Mouse (Mus musculus): ENCODE data around the gene Clec2l.

The Clec2l gene

GRCm38 (mm10) chr6:38672011-38672410 lies 9.1 kb downstream of the Clec2l start:
- DNase-seq = no peak

DNA sequence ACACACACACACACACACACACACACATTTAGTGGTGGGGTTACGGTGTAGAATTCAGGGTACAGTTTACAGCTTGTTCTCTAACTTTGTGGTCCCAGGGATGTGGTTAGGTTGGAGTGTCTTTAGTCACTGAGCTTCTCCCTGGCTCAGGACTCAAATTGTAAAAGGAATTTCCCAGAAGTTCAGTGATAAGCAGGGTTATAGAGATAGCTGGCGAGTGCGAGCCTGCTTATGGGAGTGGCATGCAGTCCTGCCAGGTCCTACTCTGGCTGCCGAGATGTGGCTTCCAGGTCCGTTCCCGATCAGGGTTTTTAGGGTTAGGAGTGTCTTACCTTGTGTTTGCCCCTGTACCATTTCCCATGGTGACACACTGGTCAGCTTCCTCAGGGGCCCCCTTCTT lies 13.3 kb downstream of the Clec2l start:
- DNase-seq = no peak

DNA sequence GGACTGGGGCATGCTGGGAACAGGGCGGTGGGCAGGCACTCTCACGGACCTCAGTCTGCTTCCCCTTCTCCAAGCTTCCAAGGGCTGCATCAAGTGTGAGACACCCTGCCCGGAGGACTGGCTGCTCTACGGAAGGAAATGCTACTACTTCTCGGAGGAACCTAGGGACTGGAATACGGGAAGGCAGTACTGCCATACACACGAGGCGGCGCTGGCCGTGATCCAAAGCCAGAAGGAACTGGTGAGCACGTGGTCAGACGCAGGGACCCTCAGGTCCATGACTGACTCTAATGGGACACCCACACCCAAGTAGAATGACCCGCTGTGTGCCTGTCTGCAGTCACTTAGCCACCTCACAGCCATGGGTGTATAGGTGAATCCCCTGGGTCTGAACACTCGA lies 13.9 kb downstream of the Clec2l start:
- DNase-seq = no peak

DNA sequence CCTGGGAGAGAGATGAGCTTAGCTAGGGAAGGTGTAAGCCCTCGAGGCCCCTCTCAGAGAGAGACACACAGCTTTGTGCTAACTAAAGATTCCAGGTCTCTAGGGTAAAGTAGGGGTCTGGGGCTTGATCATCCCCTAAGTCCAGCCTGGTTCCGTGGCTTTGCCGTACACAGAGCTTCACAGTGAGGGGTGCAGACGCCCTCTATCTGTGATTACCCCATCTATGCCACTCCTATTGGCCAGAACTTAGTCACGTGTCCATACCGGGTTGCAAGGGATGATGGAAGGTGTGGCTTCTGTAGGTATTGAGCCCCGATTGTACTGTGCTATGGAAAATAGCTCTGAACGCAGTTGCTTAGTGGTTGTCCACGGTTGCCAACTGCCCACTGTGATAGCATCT lies 14.8 kb downstream of the Clec2l start:
- DNase-seq = no peak

DNA sequence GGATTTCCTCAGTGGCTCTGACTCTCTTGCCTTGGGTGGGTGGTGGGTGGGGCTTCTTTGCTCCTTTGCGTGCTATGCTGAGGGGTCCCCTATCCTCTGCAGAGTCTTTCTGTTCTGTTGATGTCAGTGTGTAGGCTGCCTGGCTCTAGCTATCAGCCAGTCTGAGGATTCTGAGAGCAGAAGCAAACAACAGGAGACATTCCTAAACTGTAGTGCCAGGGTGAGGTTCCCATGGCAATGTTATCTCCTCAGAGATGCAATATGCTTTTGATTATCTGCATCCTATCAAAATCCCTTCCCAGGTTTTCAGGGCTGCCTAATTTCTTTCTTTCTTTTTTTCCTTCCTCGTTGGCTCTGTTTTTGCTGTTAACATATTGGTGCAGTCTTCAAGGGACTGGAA lies 19.7 kb downstream of the Clec2l start:
- no peak for DNase-seq

DNA sequence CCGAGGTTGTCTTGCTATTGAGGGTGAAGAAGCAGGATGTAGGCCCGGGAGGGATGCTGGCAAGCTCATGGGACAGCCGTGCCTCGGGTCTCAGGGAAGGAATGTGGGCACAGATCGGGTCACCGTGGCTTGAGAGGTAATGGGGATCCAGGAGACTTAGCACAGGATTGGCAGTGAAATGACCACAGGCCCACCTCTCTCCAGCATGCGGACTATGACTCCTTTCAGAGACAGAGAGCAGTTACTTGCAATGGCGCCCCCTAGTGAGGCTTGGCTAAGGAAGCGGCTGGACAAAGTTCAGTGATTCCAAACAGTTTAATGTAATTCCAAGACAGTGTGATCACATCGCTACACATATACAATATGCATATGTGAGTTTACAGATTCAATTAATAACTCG lies 24.3 kb downstream of the Clec2l start:
- DNase-seq = peak; percentile 50

DNA sequence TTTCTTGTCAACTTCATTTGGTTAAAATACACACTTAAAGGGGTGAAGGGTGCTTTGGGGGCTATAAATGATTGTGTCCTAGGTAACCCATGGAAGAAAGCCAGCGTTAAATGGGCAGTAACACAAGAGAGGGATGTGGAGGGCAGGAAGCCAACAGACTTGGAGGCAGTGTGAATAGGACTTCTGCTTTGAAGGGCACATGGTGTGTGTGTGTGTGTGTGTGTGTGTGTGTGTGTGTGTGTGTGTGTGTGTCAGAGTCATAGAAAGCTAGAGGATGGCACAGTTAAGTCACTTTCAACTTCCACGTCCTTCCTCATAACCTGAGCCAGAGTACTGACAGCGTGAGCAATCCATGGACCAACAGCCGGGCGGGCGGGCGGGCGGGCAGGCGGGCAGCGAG lies 26.0 kb downstream of the Clec2l start:
- no peak for DNase-seq

- DNase-seq = no peak
Observed at GRCm38 (mm10) chr6:38690615-38691014, 27.7 kb downstream of the Clec2l start.

DNA sequence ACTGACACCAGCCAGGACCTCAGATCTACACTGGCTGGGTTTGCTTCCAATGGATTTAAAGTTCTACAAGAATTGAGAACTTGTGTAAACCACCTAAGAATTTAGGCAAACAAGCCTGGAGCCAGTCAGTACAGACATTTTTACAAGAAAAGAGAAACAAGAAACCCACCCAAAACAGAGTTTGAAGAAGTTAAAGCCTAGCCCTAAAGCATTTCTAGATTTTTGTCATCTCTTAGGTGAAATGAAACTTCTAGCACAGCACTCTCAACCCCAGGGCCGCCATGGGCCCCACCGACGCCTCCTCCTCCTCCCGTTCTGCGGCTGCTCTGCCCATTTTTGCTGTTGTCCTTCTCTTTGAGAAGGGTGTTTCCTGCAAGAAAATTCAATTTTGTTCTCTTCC lies 28.2 kb downstream of the Clec2l start:
- DNase-seq = no peak

DNA sequence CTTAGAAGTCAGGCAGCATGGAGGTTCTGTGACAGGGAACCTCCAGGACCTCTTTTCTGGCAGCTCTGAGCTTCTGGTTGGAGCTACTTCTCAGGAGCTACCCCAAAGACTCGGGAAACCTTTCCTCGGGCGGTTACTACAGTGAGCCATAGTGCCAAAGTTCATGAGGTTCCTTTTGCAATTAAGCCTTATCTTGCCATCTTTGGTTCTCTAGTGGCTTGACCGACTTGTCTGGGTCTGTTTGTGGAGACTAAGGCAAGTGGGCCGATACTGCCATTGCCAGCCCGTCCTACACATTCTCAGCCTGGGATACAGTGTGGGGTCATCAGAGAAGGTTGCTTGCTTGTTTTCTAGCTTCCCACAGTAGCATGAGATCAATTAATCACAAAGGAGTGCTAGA lies 29.7 kb downstream of the Clec2l start:
- no peak for DNase-seq

DNA sequence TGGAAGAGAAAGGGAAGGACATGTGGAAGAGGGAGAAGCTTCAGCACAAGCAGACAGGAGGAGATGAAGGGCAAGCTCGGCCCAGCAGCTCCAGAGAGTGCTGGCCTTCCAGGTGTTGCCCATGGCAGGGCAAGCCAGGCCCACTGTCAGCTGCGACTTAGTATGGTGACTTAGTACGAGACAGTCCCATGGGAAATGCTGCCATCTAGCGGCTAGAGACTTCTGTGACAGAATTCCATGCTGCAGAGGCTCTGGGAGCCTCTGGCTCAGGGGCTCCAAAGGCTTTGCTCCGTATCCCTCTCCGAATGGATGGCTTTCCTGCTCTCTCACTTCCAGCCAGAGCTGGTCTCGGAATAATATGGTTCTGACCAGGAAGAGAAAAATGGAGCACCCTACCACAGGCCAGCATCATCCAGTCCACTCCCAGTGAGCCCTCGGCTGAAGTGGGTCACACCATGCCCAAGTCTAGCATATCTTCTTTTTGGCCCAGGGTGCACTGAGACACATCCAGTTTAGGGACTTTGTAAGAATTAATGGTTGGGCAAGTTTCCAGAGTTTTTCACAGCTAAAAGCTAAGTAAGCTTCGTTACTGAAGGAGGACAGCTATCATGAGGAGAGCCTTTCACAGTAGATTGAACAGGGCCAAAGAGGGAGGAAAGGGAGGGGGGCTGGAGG lies 32.6 kb downstream of the Clec2l start:
- DNase-seq = peak; percentile 89

GRCm38 (mm10) chr6:38696570-38696969 lies 33.7 kb downstream of the Clec2l start:
- DNase-seq = no peak

GRCm38 (mm10) chr6:38698233-38698889 lies 35.5 kb downstream of the Clec2l start:
- peak; percentile 72 for DNase-seq

DNA sequence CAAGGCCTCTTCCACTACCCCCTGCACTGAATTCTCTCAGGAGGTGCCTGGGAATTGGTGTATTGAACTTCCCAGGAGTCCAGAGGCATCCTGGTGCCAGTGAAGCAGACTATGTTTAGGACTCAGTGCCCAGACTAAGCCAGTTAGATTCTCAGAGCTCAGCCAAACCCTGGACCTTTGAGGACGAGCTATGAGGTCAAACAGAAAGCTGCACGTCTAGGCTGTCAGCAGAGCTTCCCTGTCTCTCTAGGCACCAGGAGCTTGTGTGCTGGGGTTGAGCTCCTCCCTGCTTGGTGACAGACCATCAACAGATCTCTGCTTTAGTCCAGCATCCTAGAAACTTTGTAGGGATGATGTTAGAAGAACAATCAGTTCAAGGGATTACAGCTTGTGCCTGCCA lies 38.6 kb downstream of the Clec2l start:
- DNase-seq = no peak

DNA sequence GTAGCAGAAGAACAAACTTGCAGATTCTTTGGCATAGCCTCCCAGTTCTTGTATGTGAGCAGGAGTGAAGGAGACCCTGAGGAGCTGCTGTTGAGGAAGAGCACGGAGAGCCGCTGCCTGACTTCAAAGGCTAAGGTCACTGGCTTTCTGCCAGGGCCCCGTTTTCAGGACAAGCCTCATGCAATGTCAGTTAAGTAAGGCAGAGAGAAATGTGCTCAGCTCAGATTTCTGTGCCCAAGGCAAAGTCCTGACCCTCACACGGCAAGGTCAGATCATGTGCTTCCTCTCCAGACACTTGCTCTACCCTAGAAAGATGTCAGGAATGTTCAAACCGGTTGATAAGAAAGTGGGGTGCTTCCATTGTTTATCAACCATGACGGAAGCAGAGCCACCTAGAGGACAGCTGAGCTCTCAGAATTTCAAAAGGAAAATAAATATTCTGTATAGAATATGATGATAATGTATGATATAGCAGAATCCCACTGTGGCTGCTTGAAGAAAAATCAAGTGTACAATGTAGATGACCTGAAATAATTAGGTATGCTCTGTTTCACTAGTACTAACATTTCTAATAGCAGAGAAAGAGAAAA lies 40.0 kb downstream of the Clec2l start:
- peak; percentile 57 for DNase-seq

- no peak for DNase-seq
Observed at GRCm38 (mm10) chr6:38703526-38703925, 40.7 kb downstream of the Clec2l start.

- DNase-seq = peak; percentile 35
Observed at GRCm38 (mm10) chr6:38704264-38704984, 41.6 kb downstream of the Clec2l start.

GRCm38 (mm10) chr6:38710449-38710848 lies 47.6 kb downstream of the Clec2l start:
- no peak for DNase-seq

DNA sequence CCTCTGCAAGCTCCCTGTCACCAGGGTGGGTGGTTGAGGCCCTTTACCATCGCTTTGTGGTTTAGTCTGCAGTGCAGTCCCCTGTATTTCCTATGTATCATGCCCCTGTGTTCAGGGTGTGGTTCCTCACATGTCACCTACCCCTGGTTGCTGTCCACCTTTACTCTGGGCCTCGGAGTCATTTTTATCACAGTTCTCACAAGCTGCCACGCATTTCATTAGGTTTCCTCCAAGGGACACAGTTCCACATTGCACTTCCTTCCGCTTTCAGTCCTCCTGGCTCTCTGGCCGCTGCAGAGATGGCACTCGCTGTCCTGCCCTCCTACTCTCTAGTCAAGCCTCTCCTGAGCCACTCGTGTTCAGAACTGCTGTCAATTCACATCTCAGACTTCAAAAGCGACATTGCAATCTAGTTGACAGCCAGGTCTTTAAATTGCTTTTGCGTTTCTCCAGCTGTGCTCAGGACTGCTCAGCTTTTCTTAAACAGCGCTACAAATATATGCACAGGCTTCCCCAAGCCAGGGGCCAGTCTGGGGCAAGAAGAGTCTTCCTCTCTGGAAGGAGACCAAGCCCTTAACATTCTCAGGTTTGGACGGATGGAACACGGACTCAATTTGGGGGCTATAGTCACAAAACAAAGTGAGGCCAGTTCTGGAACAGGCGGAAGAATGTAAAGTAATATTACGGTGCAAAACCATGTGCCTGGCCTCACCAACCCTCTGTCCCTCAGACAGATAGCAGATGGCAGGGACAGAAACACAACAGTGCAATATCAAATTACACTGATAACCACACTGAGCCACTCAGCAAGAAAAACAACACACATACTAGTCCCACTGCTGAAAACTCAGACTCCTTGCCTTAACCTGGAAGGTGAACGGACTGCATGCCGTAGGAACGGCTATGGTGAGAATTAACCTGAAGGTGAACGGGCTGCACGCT lies 51.4 kb downstream of the Clec2l start:
- no peak for DNase-seq

- DNase-seq = no peak
Observed at GRCm38 (mm10) chr6:38715881-38716280, 53.0 kb downstream of the Clec2l start.

GRCm38 (mm10) chr6:38718625-38719024 lies 55.8 kb downstream of the Clec2l start:
- no peak for DNase-seq

GRCm38 (mm10) chr6:38719229-38719628 lies 56.4 kb downstream of the Clec2l start:
- DNase-seq = no peak

DNA sequence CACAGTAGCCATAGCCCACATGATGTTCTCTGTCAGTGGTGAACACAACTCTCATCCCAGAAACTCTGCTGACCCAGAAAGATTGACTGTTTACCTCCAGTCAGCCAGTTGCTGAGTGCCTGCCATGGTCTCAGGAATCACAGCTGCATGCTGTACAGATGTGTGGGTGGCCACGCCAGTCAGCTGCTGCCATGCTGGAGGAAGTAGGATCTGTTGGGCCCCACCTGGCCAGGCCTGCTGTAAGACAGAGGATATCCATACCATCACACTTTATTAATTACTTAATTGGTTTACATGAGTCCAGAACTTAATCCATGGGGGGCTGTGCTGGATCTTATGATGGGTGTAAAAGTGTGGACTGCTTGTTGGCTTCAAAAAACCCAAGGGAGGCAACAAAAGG lies 58.5 kb downstream of the Clec2l start:
- DNase-seq = no peak

Measured in lung, postnatal 10 days (tissue).